Mouse (Mus musculus) heart, embryonic 16.5 days (tissue): ENCODE results near the gene Kdr. TPM values are rescaled to one million over a fixed set of nuclear protein-coding genes. Genes with fewer than 3 reads are reported as not detected.

ENCODE experiments used
- ATAC-seq: fragments of 200-750 bp; cut with Nextera tagmentation; replicated peaks from 2 replicates; pipeline ENCODE4 v1.8.0; 2017; ENCODE audit warnings: moderate number of reproducible peaks; ENCODE audit not compliant: insufficient read depth, low FRiP score; ENCODE audit errors: extremely low read depth
- H3K27ac ChIP-seq: fragments of 300-500 bp; sonication (generic); 2 replicates; pipeline ENCODE4 v1.5.1; 2014; ENCODE audit warnings: mild to moderate bottlenecking, low read length, control low read depth, moderate library complexity
- H3K27me3 ChIP-seq: fragments of 300-500 bp; sonication (generic); 2 replicates; pipeline ENCODE4 v1.6.1; 2014; ENCODE audit warnings: low read length, mixed read lengths; ENCODE audit not compliant: control insufficient read depth, insufficient read depth
- H3K36me3 ChIP-seq: fragments of 300-500 bp; sonication (generic); 2 replicates; pipeline ENCODE4 v1.6.1; 2014; ENCODE audit not compliant: control insufficient read depth, insufficient read depth
- H3K4me1 ChIP-seq: fragments of 300-500 bp; sonication (generic); 2 replicates; pipeline ENCODE4 v1.6.1; 2014; ENCODE audit warnings: low read length, mixed read lengths; ENCODE audit not compliant: control insufficient read depth, insufficient read depth
- H3K4me2 ChIP-seq: fragments of 300-500 bp; sonication (generic); 2 replicates; pipeline ENCODE4 v1.6.1; 2014; ENCODE audit warnings: low read depth, mild to moderate bottlenecking, control low read depth, low read length
- H3K4me3 ChIP-seq: fragments of 300-500 bp; sonication (generic); 2 replicates; pipeline ENCODE4 v1.5.1; 2014; ENCODE audit warnings: mild to moderate bottlenecking, control low read depth, low read length
- H3K9ac ChIP-seq: fragments of 300-500 bp; sonication (generic); 2 replicates; pipeline ENCODE4 v1.6.1; 2014; ENCODE audit warnings: low read length, control low read depth
- H3K9me3 ChIP-seq: fragments of 300-500 bp; sonication (generic); replicated peaks from 2 replicates; pipeline ENCODE4 v1.6.1; 2016; ENCODE audit warnings: low read length; ENCODE audit not compliant: control insufficient read depth
- WGBS: fragments of 180-500 bp; shearing (Covaris S2); extraction: QIAGEN DNeasy Blood & Tissue Kit; methylation state at CpG from one replicate; pipeline ENCODE4 v1.1.7; 2014; 5-methylcytosine and 5-hydroxymethylcytosine counted together
- polyA plus RNA-seq: library from polyadenylated mRNA; unstranded; fragments of >200 nt; fragmentation: Nextera tagmentation; extraction: Ambion mirVana; gene quantifications from 2 replicates; pipeline ENCODE4 v1.2.1, GENCODE M21; 2015

The Kdr gene
- polyA plus RNA-seq, 1 experiment from 2014 or later, result 38.5 TPM

DNA sequence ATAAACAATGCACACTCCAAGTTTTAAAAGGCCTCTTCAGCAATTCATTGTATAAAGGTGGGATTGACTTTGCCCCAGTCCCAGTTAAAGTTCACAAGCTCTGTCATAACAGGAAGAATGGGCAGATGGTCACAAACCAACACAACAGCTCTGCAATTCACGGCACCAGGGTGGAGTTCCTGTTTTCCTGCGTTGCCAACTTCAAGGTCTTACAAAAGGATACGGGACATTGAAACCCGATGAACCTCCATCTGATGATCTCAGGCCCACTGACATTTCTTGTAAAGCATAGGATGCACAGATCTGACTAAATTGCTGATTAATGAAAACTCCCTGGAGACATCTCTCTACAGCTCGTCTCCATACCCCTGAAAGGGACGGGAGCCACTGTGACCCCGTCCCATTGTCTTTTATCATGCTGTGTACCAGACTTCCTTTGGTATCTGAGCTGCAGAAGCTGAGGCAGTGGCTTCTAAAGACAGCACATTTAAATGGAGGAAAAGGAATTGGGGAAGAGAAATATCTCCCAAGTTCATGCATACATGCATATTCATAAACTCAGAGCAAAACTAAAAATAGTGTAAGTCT, 3.6 kb downstream of the Kdr start:
- H3K27me3 ChIP-seq, result peaks cover 17% of the 10 kb centered on the region
- WGBS, result 60% methylated on average over 7 of the region's 7 CpGs
- no peaks in the 10 kb centered on the region for H3K36me3 ChIP-seq
- H3K9ac ChIP-seq, result no peak overlapping the region
- peaks cover 9% of the 10 kb centered on the region for H3K4me1 ChIP-seq
- no peaks in the 10 kb centered on the region for H3K9me3 ChIP-seq
- peak overlapping the region; percentile 41; the same call in 1 of the 2 replicates for H3K4me3 ChIP-seq
- ATAC-seq, result no peak
- peak overlapping the region; percentile 50 for H3K4me2 ChIP-seq
- H3K27ac ChIP-seq, result peak overlapping the region; percentile 1; the same call in 1 of the 2 replicates

DNA sequence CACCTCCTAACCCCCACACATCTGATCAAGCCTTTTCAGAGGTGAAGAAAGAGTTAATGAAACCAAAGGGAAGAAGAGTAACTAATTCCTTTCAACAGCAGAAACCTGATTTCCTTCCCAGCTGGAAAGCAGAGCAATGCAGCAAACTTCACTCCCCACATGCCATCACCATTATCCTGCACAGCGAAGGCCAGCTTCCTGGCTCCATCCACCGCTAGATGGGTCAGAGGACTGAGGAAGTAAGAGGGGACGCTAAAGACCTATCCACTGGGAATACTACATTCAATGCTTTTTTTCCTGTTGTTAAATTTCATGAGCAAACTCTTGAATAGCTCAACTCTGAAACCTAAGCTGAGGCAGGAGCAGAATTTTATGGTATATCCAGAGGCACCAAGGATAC, 8.4 kb downstream of the Kdr start:
- H3K27ac ChIP-seq, result no peak overlapping the region
- H3K36me3 ChIP-seq, result 0 out of 2 replicates have a peak, but pooled peaks cover 3% of the 10 kb centered on the region
- no peak overlapping the region for H3K9ac ChIP-seq
- no peaks in the 10 kb centered on the region for H3K9me3 ChIP-seq
- no peaks in the 10 kb centered on the region for H3K4me1 ChIP-seq
- 34% methylated on average over 3 of the region's 3 CpGs for WGBS
- no peak overlapping the region for H3K4me3 ChIP-seq
- H3K4me2 ChIP-seq, result no peak overlapping the region
- ATAC-seq, result 0 out of 2 replicates have a peak, but pooled peaks have one; percentile 55
- H3K27me3 ChIP-seq, result no peaks in the 10 kb centered on the region

DNA sequence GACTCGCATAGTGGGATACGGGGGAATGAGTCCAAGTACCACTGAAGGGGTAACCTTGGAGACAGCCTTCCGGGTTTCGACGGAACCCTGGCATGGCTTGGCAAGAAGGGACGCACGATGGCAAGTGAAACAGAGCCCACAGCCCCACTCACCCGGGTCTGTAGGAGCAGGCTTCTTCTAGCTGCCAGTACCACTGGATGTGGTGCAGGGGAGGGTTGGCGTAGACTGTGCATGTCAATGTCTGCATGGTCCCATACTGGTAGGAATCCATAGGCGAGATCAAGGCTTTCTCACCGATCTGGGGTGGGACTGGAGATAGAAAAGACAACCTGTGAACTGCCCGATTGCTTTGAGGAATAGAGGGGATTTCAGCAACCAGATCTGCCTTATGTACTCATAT, 15.7 kb downstream of the Kdr start:
- Histone ChIP-seq H3K9me3 (no peaks in the 10 kb centered on the region), H3K4me2 (no peak overlapping the region), H3K36me3 (peaks cover 5% of the 10 kb centered on the region), H3K27ac (peak overlapping the region; percentile 51), H3K27me3 (no peaks in the 10 kb centered on the region), H3K4me3 (no peak overlapping the region), H3K9ac (no peak overlapping the region), H3K4me1 (peaks cover 18% of the 10 kb centered on the region)
- 75% methylated on average over 12 of the region's 12 CpGs for WGBS
- no peak for ATAC-seq

DNA sequence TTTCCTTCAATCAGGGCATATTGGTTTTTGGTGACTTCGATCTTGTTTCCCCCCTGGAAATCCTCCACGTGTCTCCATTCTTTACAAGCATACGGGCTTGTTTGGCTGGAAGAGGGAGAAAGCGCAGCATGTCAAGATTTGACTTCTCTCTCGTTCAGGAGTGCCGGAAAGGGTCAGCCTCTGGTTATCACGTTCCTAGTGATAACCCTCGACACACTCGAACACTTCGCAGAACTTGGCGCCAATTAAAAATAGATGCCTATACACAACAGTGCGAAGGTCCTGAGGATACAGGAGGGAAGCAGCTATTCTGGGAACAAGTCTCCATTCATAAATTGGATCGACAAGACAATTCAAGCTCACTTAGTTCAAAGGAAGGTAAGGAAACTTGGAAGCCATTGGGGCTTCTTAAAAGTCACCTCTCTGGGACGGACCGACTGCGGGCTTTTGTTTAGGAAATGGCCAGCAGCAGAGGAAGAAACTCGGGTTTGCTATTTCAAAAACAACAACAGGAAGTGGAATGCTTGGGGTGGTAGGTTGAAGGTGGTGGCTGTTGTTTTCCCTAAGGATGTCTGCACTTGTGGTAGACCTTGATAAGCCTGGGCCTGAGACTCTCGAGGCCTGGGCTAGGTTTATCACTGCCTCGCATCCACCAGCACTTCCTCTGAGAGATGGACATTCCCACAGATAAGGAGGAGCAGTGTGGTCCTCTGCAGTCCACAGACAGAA, 16.4 kb downstream of the Kdr start:
- Histone ChIP-seq H3K27me3 (no peaks in the 10 kb centered on the region), H3K4me3 (0 out of 2 replicates have a peak overlapping the region, but pooled peaks have one; percentile 10), H3K4me2 (peak overlapping the region; percentile 45), H3K27ac (peak overlapping the region; percentile 18; the same call in 1 of the 2 replicates), H3K36me3 (peaks cover 5% of the 10 kb centered on the region), H3K9me3 (no peaks in the 10 kb centered on the region), H3K4me1 (peaks cover 18% of the 10 kb centered on the region), H3K9ac (no peak overlapping the region)
- 28% methylated on average over 19 of the region's 19 CpGs for WGBS
- ATAC-seq, result peak; percentile 85

DNA sequence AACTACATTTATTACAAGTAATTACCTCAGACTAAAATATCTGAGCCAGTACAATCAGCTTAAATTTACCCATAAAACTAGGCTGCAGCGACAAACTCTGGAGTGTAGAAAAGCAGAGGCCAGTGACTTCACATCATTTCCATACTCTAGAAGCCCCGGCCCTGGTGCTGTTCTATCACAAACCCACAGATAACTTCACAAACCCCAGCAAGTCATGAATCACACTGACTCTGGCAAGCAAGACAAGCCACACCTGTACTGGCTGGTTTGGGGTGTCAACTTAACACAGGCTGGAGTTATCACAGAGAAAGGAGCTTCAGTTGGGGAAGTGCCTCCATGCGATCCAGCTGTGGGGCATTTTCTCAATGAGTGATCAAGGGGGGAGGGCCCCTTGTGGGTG, 18.4 kb downstream of the Kdr start:
- Histone ChIP-seq H3K4me2 (no peak overlapping the region), H3K9ac (no peak overlapping the region), H3K9me3 (no peaks in the 10 kb centered on the region), H3K27ac (no peak overlapping the region), H3K27me3 (no peaks in the 10 kb centered on the region), H3K36me3 (peaks cover 3% of the 10 kb centered on the region), H3K4me1 (peaks cover 18% of the 10 kb centered on the region), H3K4me3 (no peak overlapping the region)
- ATAC-seq, result no peak
- 73% methylated on average over 3 of the region's 3 CpGs for WGBS

DNA sequence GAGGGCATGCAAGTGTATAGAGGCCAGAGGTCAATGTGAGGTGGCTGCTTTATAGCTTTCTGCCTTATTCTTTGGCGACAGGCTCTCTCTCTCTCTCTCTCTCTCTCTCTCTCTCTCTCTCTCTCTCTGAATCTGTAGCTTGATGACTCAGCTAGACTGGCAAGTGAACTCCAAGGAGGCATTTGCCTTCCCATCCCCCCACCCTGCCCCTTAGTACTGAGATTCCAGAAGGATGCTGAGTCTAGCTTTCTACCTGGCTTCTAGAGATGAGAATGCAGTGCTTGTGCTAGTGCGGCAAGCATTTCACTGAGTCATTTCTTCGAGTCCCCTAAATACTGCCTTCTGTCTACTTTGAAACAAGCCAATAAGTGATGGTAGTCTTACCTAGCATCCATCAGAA, 21.7 kb downstream of the Kdr start:
- Histone ChIP-seq H3K27me3 (no peaks in the 10 kb centered on the region), H3K36me3 (peaks cover 3% of the 10 kb centered on the region; the same call in 1 of the 2 replicates), H3K27ac (no peak overlapping the region), H3K9ac (no peak overlapping the region), H3K4me3 (no peak overlapping the region), H3K9me3 (no peaks in the 10 kb centered on the region), H3K4me1 (peaks cover 5% of the 10 kb centered on the region), H3K4me2 (no peak overlapping the region)
- WGBS, result 85% methylated on average over 3 of the region's 3 CpGs
- no peak for ATAC-seq

DNA sequence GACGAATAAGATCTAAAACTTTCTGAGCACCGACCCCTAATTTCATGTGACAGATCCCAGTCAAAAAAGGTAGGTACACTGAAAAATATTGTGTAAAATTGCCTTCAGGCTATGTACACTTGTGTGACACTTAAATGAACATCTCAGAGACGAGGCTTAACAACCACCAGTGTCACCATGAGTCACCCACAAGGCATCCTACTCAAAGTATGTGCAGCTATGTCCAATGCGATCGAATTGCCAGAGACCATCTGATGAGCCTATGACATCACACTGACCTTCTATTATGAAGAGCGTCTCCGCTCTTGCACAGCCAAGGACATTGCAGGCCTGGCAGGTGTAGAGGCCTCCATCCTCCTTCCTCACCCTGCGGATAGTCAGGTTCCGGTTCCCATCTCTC, 22.4 kb downstream of the Kdr start:
- peaks cover 3% of the 10 kb centered on the region; the same call in 1 of the 2 replicates for H3K36me3 ChIP-seq
- H3K4me1 ChIP-seq, result peaks cover 5% of the 10 kb centered on the region
- no peak overlapping the region for H3K9ac ChIP-seq
- no peaks in the 10 kb centered on the region for H3K27me3 ChIP-seq
- no peak overlapping the region for H3K4me3 ChIP-seq
- no peak overlapping the region for H3K4me2 ChIP-seq
- 77% methylated on average over 9 of the region's 9 CpGs for WGBS
- ATAC-seq, result no peak
- H3K9me3 ChIP-seq, result no peaks in the 10 kb centered on the region
- H3K27ac ChIP-seq, result no peak overlapping the region

DNA sequence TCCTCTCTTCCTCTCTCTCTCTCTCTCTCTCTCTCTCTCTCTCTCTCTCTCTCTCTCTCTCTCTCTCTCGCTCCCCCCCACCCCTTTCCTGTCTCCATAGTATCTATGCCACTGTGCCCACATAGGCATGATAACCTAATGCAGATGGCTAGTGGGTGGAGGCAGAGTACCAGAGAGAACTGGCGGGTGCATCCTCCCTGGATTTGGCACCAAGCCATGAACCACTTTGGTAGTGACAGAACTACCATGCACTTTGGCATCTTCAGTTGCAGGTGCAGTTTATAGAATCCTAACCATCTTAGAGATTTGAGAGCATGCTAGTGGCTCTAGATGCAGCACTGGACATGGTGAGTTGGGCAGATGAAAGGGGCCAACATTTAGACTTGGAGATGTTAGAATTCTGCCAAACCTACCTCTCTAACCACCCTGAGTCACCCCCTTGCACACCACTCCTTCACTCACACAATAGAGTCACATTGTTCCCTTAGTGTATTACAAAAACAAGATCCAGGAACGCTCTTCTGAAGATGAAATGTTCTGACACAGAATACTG, 23.4 kb downstream of the Kdr start:
- peaks cover 3% of the 10 kb centered on the region; the same call in 1 of the 2 replicates for H3K36me3 ChIP-seq
- H3K27ac ChIP-seq, result no peak overlapping the region
- 71% methylated on average over 3 of the region's 3 CpGs for WGBS
- peaks cover 5% of the 10 kb centered on the region for H3K4me1 ChIP-seq
- no peak overlapping the region for H3K4me2 ChIP-seq
- H3K4me3 ChIP-seq, result no peak overlapping the region
- no peak for ATAC-seq
- no peak overlapping the region for H3K9ac ChIP-seq
- H3K9me3 ChIP-seq, result no peaks in the 10 kb centered on the region
- no peaks in the 10 kb centered on the region for H3K27me3 ChIP-seq

DNA sequence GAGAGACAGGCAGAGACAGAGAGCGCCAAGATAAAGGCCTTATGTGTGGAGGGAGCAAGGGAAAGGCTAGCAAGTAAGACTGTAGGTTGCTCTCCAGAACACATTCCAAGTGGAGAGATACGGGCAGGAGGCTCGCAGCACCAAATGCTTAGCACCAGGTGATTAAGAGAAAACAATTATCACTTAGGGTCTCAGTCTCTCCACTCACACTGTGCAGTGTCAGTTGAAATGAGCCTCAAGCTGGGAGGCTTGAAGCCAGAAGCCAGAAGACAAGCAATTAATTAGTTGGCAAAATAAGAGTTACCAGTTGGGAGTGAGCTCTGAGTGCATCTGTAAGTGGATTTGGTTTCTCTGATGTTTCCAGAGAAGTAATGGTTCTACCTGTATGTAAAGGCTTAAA, 24.0 kb downstream of the Kdr start:
- H3K4me1 ChIP-seq, result peaks cover 5% of the 10 kb centered on the region
- 58% methylated on average over 3 of the region's 3 CpGs for WGBS
- ATAC-seq, result no peak
- H3K27me3 ChIP-seq, result no peaks in the 10 kb centered on the region
- H3K4me3 ChIP-seq, result no peak overlapping the region
- no peak overlapping the region for H3K4me2 ChIP-seq
- no peaks in the 10 kb centered on the region for H3K9me3 ChIP-seq
- H3K27ac ChIP-seq, result no peak overlapping the region
- H3K36me3 ChIP-seq, result peaks cover 3% of the 10 kb centered on the region; the same call in 1 of the 2 replicates
- H3K9ac ChIP-seq, result no peak overlapping the region
